Mouse (Mus musculus): ENCODE results near the gene Igsf23.
A peak's percentile ranks its signal among the peaks of the same experiment; 100 is the strongest.

DNA sequence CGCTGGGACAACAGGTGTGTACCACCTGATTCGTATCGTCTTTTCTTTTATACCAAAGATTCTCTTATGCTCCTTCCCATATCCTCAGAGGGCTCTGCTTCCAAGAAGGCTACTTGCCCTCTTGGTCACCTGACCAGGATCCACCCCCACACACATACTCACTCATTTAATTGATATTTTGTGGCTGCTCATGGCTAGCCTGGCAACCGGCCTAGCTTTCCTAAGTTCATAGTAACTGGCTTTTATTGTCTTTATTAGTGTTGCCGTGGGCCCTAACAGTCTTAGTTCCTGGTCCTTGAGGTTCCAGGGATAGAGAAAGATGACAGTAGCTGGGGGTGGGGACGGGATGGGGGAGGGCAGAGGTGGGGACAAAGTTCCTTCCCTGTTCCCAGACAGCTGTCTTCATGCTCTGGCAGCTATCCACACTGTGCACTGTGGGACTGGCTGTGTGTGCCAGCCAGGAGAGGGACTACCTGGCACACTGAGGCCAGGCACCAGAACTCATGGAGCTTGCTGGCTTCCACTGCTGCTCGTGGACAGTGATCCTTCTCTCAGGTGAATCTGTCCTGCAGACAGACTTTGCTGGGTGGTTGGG is 14.5 kb upstream of the Igsf23 start, which contains the start of gene Ceacam20:
- TF ChIP-seq CTCF (IDR thresholded peaks at IDR 0.05; ENCODE audit: extremely low read depth, insufficient read length, insufficient replicate concordance, low read depth, low read length): no peak
- TF ChIP-seq POLR2A (IDR thresholded peaks at IDR 0.05; ENCODE audit: low read depth, low read length): peak; percentile 86; the same call in 1 of the 2 replicates
